Comparison of ENCODE assay signal across 9 mouse cellular contexts in genomic region chr8:89025281-89026138, GRCm38 (mm10). TPM values are rescaled to one million over a fixed set of nuclear protein-coding genes. Genes with fewer than 3 reads are reported as not detected.
DNase-seq lines count a peak whose midpoint lies in the region; ATAC-seq and TF ChIP-seq lines count a peak whose summit lies in the region.
"Had no signal": no experiment of that assay in that cellular context is flagged by ENCODE, and none has a peak within 500 bp of the region (broad histone marks: within the 10 kb centered on the region; RNA-seq: fewer than 3 reads in every experiment).

No protein-coding gene starts in this region.

- H3K36me3 ChIP-seq in kidney, embryonic 16.5 days (ENCODE audit: insufficient read depth, low read length): peaks cover 23% of the 10 kb centered on the region
- H3K36me3 ChIP-seq in embryonic facial prominence, embryonic 11.5 days (replicated peaks; ENCODE audit: control insufficient read depth, insufficient read depth, low read depth, low read length): no peaks in the 10 kb centered on the region
- H3K36me3 ChIP-seq in intestine, postnatal 0 days (ENCODE audit: control insufficient read depth, insufficient read depth): no peaks in the 10 kb centered on the region
- peaks cover 16% of the 10 kb centered on the region for H3K36me3 ChIP-seq in neural tube, embryonic 11.5 days (ENCODE audit: control insufficient read depth, insufficient read depth, low read length)

- peak; percentile 42 for TF ChIP-seq CTCF in intestine, postnatal 0 days (IDR thresholded peaks at IDR 0.05; ENCODE audit: low read depth)

- peak; percentile 73 for ATAC-seq in kidney, embryonic 16.5 days (ENCODE audit: low FRiP score, low TSS enrichment)
- ATAC-seq in embryonic facial prominence, embryonic 11.5 days (replicated peaks; ENCODE audit: insufficient number of reproducible peaks, low FRiP score, low TSS enrichment, low read depth): peak; percentile 67; the same call in 1 of the 2 replicates
- ATAC-seq in intestine, postnatal 0 days: peak; percentile 22; the same call in 1 of the 2 replicates
- ATAC-seq in neural tube, embryonic 11.5 days (ENCODE audit: insufficient read depth, low FRiP score, low TSS enrichment): peak; percentile 83
- ATAC-seq: Patski had no signal

- H3K9me3 ChIP-seq in kidney, embryonic 16.5 days (ENCODE audit: low read length): no peaks in the 10 kb centered on the region
- H3K9me3 ChIP-seq in embryonic facial prominence, embryonic 11.5 days (replicated peaks; ENCODE audit: control insufficient read depth, low read length): no peaks in the 10 kb centered on the region
- no peaks in the 10 kb centered on the region for H3K9me3 ChIP-seq in intestine, postnatal 0 days (ENCODE audit: control insufficient read depth)
- no peaks in the 10 kb centered on the region for H3K9me3 ChIP-seq in neural tube, embryonic 11.5 days (ENCODE audit: control insufficient read depth, low read length)

- H3K4me1 ChIP-seq in kidney, embryonic 16.5 days (ENCODE audit: insufficient read depth, low read length): peaks cover 52% of the 10 kb centered on the region
- H3K4me1 ChIP-seq in embryonic facial prominence, embryonic 11.5 days (ENCODE audit: control insufficient read depth, insufficient read depth, low read length): no peaks in the 10 kb centered on the region
- no peaks in the 10 kb centered on the region for H3K4me1 ChIP-seq in intestine, postnatal 0 days (replicated peaks; ENCODE audit: control insufficient read depth, insufficient read depth, low read length)
- peaks cover 33% of the 10 kb centered on the region for H3K4me1 ChIP-seq in neural tube, embryonic 11.5 days (ENCODE audit: control insufficient read depth, insufficient read depth, low read length)

- peak overlapping the region; percentile 36 for H3K4me3 ChIP-seq in kidney, embryonic 16.5 days (ENCODE audit: low read length)
- H3K4me3 ChIP-seq in embryonic facial prominence, embryonic 11.5 days (ENCODE audit: low read depth, low read length): peak overlapping the region; percentile 26
- H3K4me3 ChIP-seq in intestine, postnatal 0 days (ENCODE audit: low read depth, low read length): peak overlapping the region; percentile 30
- peak overlapping the region; percentile 18; the same call in 1 of the 2 replicates for H3K4me3 ChIP-seq in neural tube, embryonic 11.5 days (ENCODE audit: low read depth, low read length)

- H3K4me2 ChIP-seq in kidney, embryonic 16.5 days (replicated peaks; ENCODE audit: low read depth, low read length): peak overlapping the region; percentile 46
- peak overlapping the region; percentile 78 for H3K4me2 ChIP-seq in embryonic facial prominence, embryonic 11.5 days (ENCODE audit: low read depth, low read length)
- peak overlapping the region; percentile 57 for H3K4me2 ChIP-seq in intestine, postnatal 0 days (replicated peaks; ENCODE audit: low read depth)
- peak overlapping the region; percentile 50 for H3K4me2 ChIP-seq in neural tube, embryonic 11.5 days (ENCODE audit: low read depth)

- 10% methylated on average over 55 of the region's 55 CpGs for WGBS in kidney, embryonic 16.5 days
- 4% methylated on average over 54 of the region's 55 CpGs for WGBS in embryonic facial prominence, embryonic 11.5 days
- 12% methylated on average over 55 of the region's 55 CpGs for WGBS in intestine, postnatal 0 days
- 4% methylated on average over 55 of the region's 55 CpGs for WGBS in neural tube, embryonic 11.5 days

- H3K27ac ChIP-seq in kidney, embryonic 16.5 days (ENCODE audit: low read length): peak overlapping the region; percentile 68
- H3K27ac ChIP-seq in embryonic facial prominence, embryonic 11.5 days (replicated peaks; ENCODE audit: low read depth, low read length): no peak overlapping the region
- H3K27ac ChIP-seq in intestine, postnatal 0 days (ENCODE audit: low read depth, low read length): no peak overlapping the region
- H3K27ac ChIP-seq in neural tube, embryonic 11.5 days (ENCODE audit: low read depth, low read length): peak overlapping the region; percentile 50; the same call in 1 of the 2 replicates

- H3K27me3 ChIP-seq in kidney, embryonic 16.5 days (ENCODE audit: insufficient read depth, low read length): peaks cover 6% of the 10 kb centered on the region
- H3K27me3 ChIP-seq in embryonic facial prominence, embryonic 11.5 days (ENCODE audit: control insufficient read depth, insufficient read depth, low read length): no peaks in the 10 kb centered on the region
- H3K27me3 ChIP-seq in intestine, postnatal 0 days (replicated peaks; ENCODE audit: control insufficient read depth, insufficient read depth, low read length): peaks cover 30% of the 10 kb centered on the region
- no peaks in the 10 kb centered on the region for H3K27me3 ChIP-seq in neural tube, embryonic 11.5 days (ENCODE audit: control insufficient read depth, insufficient read depth, low read length)
- H3K27me3 ChIP-seq: Patski had no signal

- no peak for DNase-seq in kidney, adult 18-20 months
- DNase-seq in embryonic facial prominence, embryonic 11.5 days (ENCODE audit: low spot score): peak; percentile 60
- peak; percentile 75 for DNase-seq in neural tube, embryonic 11.5 days (ENCODE audit: low spot score)
- no peak for DNase-seq in MN1 (ENCODE audit: low spot score)
- no peak for DNase-seq in left cerebral cortex, adult 11 months (ENCODE audit: low spot score)
- no peak for DNase-seq in urinary bladder, postnatal 36 days (ENCODE audit: low spot score in 2 of 2)

- H3K9ac ChIP-seq in kidney, embryonic 16.5 days (replicated peaks; ENCODE audit: low read length): peak overlapping the region; percentile 23
- H3K9ac ChIP-seq in embryonic facial prominence, embryonic 11.5 days (replicated peaks; ENCODE audit: low read length): peak overlapping the region; percentile 39
- no peak overlapping the region for H3K9ac ChIP-seq in intestine, postnatal 0 days (ENCODE audit: low read depth, low read length)
- H3K9ac ChIP-seq in neural tube, embryonic 11.5 days (ENCODE audit: low read length): peak overlapping the region; percentile 48

RNA-seq across cellular contexts. Expression of gene Sall1, which starts 18.5 kb away (rescaled TPM):
- polyA plus RNA-seq in kidney, embryonic 16.5 days (2015; fragmentation: Nextera tagmentation; extraction: Ambion mirVana): 38.7 and 44.4 TPM in 2 replicates
- 4.6 and 4.8 TPM in 2 replicates for polyA plus RNA-seq in embryonic facial prominence, embryonic 11.5 days (2014; fragmentation: Nextera tagmentation; extraction: Ambion mirVana)
- 0.76 and 0.78 TPM in 2 replicates for polyA plus RNA-seq in intestine, postnatal 0 days (2015; fragmentation: Nextera tagmentation; extraction: Ambion mirVana)
- 32.3 and 35.2 TPM in 2 replicates for polyA plus RNA-seq in neural tube, embryonic 11.5 days (2014; fragmentation: Nextera tagmentation; extraction: Ambion mirVana)

Comparison
In these comparisons a context has a peak if more than half of its experiments do, and no peak if none do; other contexts are left out.
1. ATAC-seq: peak in every context shown above with its lines; median percentile 83 in neural tube, embryonic 11.5 days; 73 in kidney, embryonic 16.5 days; 67 in embryonic facial prominence, embryonic 11.5 days; 22 in intestine, postnatal 0 days.
2. H3K27ac ChIP-seq: peak in kidney, embryonic 16.5 days (single experiment) and neural tube, embryonic 11.5 days (single experiment); none in embryonic facial prominence, embryonic 11.5 days (single experiment) and intestine, postnatal 0 days (single experiment).
3. DNase-seq: peak in embryonic facial prominence, embryonic 11.5 days (single experiment) and neural tube, embryonic 11.5 days (single experiment); none in kidney, adult 18-20 months (single experiment), MN1 (single experiment), left cerebral cortex, adult 11 months (single experiment) and urinary bladder, postnatal 36 days (0 of 2).
4. Peak in every context shown above with its lines, with median percentiles within 50 percentile points of each other: H3K4me2 ChIP-seq and H3K4me3 ChIP-seq.